Mouse (Mus musculus) forebrain, embryonic 12.5 days (tissue): ENCODE measurements around the gene Zfyve1. TPM values are rescaled to one million over a fixed set of nuclear protein-coding genes. Genes with fewer than 3 reads are reported as not detected.
A peak's percentile ranks its signal among the peaks of the same experiment; 100 is the strongest.
"Not testable (repeated sequence)": the region's sequence is repeated elsewhere in the genome, so short reads cannot be mapped to it uniquely, and the experiment has no call there.

Experiments
- ATAC-seq: fragments of 200-750 bp; cut with Nextera tagmentation; 2 replicates; pipeline ENCODE4 v1.8.0; 2017; ENCODE audit warnings: moderate TSS enrichment; ENCODE audit not compliant: low FRiP score
- H3K27ac ChIP-seq: fragments of 300-500 bp; sonication (generic); 2 replicates; pipeline ENCODE4 v1.5.1; 2016; ENCODE audit warnings: mild to moderate bottlenecking
- H3K27me3 ChIP-seq: fragments of 300-500 bp; sonication (generic); 2 replicates; pipeline ENCODE4 v1.6.1; 2016; ENCODE audit warnings: mild to moderate bottlenecking
- H3K36me3 ChIP-seq: fragments of 300-500 bp; sonication (generic); replicated peaks from 2 replicates; pipeline ENCODE4 v1.6.1; 2016; ENCODE audit warnings: mild to moderate bottlenecking
- H3K4me1 ChIP-seq: fragments of 300-500 bp; sonication (generic); 2 replicates; pipeline ENCODE4 v1.6.1; 2016
- H3K4me2 ChIP-seq: fragments of 300-500 bp; sonication (generic); 2 replicates; pipeline ENCODE4 v1.6.1; 2016; ENCODE audit warnings: mild to moderate bottlenecking, moderate library complexity
- H3K4me3 ChIP-seq: fragments of 300-500 bp; sonication (generic); replicated peaks from 2 replicates; pipeline ENCODE4 v1.5.1; 2016; ENCODE audit warnings: mild to moderate bottlenecking
- H3K9ac ChIP-seq: fragments of 300-500 bp; sonication (generic); 2 replicates; pipeline ENCODE4 v1.6.1; 2016; ENCODE audit warnings: mild to moderate bottlenecking
- H3K9me3 ChIP-seq: fragments of 300-500 bp; sonication (generic); 2 replicates; pipeline ENCODE4 v1.6.1; 2016
- WGBS: fragments of 180-500 bp; shearing (Covaris S2); methylation state at CpG from one replicate; pipeline ENCODE4 v1.1.7; 2016; 5-methylcytosine and 5-hydroxymethylcytosine counted together
- polyA plus RNA-seq: library from polyadenylated mRNA; unstranded; fragments of >200 nt; fragmentation: Nextera tagmentation; extraction: Ambion mirVana; gene quantifications from 2 replicates; pipeline ENCODE4 v1.2.1, GENCODE M21; 2016

Gene Zfyve1
- 34.6 and 35.0 TPM in 2 replicates for polyA plus RNA-seq

DNA sequence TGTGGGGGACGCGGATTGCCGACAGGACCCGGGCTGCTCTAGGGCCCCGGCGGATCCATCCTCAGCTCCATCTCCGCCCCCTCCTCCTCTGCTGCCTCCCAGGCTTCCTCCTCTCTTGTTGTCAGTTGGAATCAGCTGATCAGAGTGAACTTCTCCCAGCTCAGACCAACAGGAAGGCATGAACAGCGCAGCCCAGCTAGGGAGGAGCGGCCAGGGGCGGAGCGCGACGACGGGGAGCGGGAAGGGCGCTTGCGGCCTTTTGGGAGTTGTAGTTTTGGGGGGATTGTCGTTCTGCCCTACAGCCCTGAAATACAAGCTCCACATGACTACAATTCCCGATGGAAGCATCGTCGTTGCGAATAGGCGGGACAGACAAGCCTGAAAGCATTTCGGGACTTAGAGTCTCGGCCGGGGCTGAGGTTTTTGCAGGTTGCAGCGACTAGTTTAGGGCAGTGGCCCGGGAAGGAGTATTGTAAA, at the start of gene Zfyve1:
Gene Zfyve1, minus strand, starts transcription at position 198 of the 477 bp plus-strand sequence.
- peak within 1 kb of the TSS; percentile 96 for H3K9ac ChIP-seq
- H3K4me2 ChIP-seq: peak within 1 kb of the TSS; percentile 67
- peak; percentile 99 for ATAC-seq
- peak within 1 kb of the TSS; percentile 95 for H3K4me3 ChIP-seq
- peak within 1 kb of the TSS; percentile 96 for H3K27ac ChIP-seq
- under 1% methylated on average over 28 of the region's 28 CpGs for WGBS
- peaks cover 25% of the 10 kb centered on the region for H3K4me1 ChIP-seq
- no peaks in the 10 kb centered on the region for H3K27me3 ChIP-seq
- no peaks in the 10 kb centered on the region for H3K9me3 ChIP-seq
- peaks cover 22% of the 10 kb centered on the region for H3K36me3 ChIP-seq

DNA sequence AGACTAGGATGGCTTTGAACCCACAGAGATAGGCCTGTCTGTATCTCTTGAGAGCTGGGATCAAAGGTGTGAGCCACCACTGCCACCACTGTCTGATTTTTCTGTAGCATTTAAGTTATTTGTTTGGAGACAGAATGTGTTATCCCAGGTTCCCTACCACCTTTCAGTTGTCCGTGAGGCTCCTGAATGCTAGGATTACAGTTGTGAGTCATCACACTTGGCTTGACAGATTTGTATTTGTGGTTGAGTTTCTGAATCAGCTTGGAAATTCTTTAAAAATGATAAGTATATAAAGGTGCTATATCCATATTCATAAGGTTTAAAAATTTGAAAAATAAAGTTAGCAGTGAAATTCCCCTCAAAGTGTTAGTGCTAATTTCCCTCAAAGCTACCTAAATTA, 46.1 kb upstream of the Zfyve1 start:
- Histone ChIP-seq H3K4me1 (no peaks in the 10 kb centered on the region), H3K27me3 (no peaks in the 10 kb centered on the region), H3K4me2 (no peak overlapping the region), H3K9ac (no peak overlapping the region), H3K4me3 (no peak overlapping the region), H3K9me3 (no peaks in the 10 kb centered on the region), H3K36me3 (peaks cover 54% of the 10 kb centered on the region), H3K27ac (no peak overlapping the region)
- WGBS: 97% methylated on average over 1 of the region's 1 CpGs
- ATAC-seq: no peak

DNA sequence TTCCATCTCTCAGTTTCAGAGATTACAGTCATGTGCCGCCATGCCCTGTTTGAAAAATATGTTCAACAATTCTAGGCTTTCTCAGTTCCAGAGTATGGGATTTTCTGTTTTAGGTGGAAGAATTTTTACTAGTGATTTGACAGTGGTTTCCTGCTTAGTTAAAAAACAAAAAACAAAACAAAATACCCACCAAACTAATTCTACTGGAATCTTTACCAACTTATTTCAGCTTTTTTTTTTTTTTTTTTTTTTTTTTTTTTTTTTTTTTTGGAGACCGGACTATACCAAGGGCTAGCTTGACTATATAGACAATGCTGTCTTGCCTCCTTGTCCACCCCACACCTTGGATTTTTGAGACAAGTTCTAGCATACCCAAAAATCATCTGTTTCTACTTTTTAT, 44.2 kb upstream of the Zfyve1 start:
- Histone ChIP-seq H3K27me3 (no peaks in the 10 kb centered on the region), H3K4me2 (no peak overlapping the region), H3K9ac (no peak overlapping the region), H3K36me3 (peaks cover 57% of the 10 kb centered on the region), H3K27ac (no peak overlapping the region), H3K9me3 (no peaks in the 10 kb centered on the region), H3K4me3 (no peak overlapping the region), H3K4me1 (no peaks in the 10 kb centered on the region)
- no peak for ATAC-seq
- WGBS: 97% methylated on average over 2 of the region's 2 CpGs

DNA sequence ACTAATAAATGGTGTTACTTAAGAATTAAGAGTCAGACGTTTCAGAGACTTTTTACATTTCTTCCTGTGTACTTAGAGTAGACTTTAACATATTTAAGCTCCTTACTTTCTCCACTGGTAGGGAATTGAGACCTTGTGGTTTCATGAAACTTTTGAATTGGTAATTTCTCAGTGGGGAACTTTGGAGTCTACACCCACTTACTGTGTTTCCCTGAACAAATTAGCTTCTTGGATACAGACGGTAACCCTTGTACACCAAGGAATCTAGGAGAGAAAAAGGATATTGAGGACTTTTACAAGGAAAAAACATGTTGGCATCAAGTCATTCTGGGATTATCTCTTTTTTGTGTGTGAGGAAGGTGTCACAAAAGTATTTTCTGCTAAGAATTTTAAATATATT, 36.8 kb upstream of the Zfyve1 start:
- no peak for ATAC-seq
- Histone ChIP-seq H3K27me3 (no peaks in the 10 kb centered on the region), H3K4me3 (peak overlapping the region; percentile 96), H3K36me3 (peaks cover 23% of the 10 kb centered on the region), H3K9ac (no peak overlapping the region), H3K4me2 (peak overlapping the region; percentile 58), H3K4me1 (peaks cover 7% of the 10 kb centered on the region), H3K9me3 (no peaks in the 10 kb centered on the region), H3K27ac (no peak overlapping the region)
- 49% methylated on average over 2 of the region's 2 CpGs for WGBS

DNA sequence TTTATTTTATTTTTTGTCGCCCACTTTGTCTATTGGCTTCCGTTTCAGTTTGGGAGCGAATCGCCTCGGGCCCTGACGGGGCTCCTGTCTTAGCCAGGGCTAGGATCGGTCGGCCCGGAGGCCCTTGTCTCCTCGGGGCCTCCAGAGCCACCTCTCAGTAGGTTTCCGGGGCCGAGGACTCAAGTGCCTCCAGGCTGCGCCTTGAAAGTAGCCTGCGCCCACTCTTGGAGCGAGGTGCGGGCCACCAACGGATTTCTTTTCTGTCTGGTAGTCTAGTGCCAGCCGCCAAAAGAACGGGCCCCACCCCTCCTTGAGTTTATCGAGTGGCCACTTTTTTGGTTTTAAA, 35.6 kb upstream of the Zfyve1 start:
- Histone ChIP-seq H3K9ac (peak overlapping the region; percentile 99), H3K9me3 (no peaks in the 10 kb centered on the region), H3K36me3 (peaks cover 17% of the 10 kb centered on the region), H3K4me1 (peaks cover 7% of the 10 kb centered on the region), H3K4me3 (peak overlapping the region; percentile 96), H3K27ac (peak overlapping the region; percentile 98), H3K4me2 (peak overlapping the region; percentile 58), H3K27me3 (no peaks in the 10 kb centered on the region)
- 0% methylated on average over 20 of the region's 20 CpGs for WGBS
- peak; percentile 65 for ATAC-seq

DNA sequence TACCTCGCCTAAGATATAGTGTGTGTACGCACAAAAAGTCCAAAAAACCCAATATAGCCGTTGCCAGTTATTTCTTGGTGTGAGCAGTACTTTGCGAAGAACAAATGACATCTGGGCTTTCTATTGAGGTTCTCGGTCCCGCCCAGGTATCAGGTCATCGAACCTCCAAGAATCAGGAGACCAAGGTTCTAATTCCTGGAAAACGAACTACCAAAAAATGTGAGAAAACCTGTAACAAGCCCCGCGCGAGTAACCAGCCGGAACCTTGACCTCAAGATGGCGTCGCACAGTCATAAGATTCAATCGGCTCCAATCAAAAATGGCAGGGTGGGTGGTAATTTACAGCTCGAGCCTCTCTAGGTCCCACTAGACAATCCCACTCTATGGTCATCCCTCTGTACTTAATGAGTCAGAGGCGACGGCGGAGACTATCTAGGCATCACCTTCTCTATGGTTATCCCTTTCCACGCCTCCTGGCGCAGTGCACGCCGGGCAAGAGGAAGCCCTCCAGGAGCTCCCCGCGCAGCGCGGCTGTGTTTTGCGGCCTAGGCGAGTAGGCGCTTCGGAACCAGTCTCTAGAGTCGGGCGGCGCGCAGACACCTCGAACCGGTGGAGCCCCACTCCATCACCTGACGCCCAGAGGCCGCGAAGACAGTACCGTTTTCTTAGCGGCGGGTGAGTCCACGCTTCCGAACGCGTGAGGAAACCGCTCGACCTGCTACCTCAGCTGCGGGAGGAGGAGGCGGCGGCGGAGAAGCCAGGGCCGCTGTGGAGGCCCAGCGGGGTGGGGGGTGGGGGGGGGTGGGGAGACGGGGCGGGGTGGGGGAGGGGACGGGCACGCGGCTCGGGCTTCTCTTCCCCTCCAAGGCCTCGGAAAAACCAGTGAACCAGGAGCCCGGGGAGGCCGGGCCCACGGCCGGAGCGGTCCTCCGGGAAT, 35.0 kb upstream of the Zfyve1 start:
- H3K27me3 ChIP-seq: no peaks in the 10 kb centered on the region
- peaks cover 7% of the 10 kb centered on the region for H3K4me1 ChIP-seq
- H3K4me2 ChIP-seq: peak overlapping the region; percentile 58
- peak overlapping the region; percentile 96 for H3K4me3 ChIP-seq
- WGBS: under 1% methylated on average over 59 of the region's 68 CpGs
- ATAC-seq: peak; percentile 100
- H3K9me3 ChIP-seq: no peaks in the 10 kb centered on the region
- H3K27ac ChIP-seq: peak overlapping the region; percentile 98
- H3K9ac ChIP-seq: peak overlapping the region; percentile 99
- H3K36me3 ChIP-seq: peaks cover 11% of the 10 kb centered on the region

DNA sequence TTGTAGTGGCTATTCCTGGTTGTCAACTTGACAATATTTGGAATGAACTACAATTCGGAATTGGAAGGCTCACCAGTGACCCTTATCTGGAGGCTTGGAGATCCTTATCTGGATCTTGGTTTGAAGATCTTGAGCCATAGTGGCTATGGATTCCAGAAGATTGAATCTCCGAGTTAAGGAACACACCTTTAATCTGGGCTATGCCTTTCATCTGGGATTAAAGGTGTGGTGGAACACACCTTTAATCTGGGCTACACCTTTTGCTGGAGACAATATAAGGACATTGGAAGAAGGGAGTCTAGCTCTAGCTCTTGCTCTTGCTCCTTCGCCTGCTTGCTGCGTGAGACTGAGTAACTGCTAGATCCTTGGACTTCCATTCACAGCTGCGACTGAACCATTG, 33.9 kb upstream of the Zfyve1 start, which contains the start of gene Rbm25:
Gene Rbm25, plus strand, starts transcription at position 301 of the 400 bp plus-strand sequence.
- H3K4me3 ChIP-seq: peak within 1 kb of the TSS; percentile 96
- no CpG with 5 or more reads among the region's 5 CpGs for WGBS
- ATAC-seq, H3K9me3 ChIP-seq, H3K36me3 ChIP-seq, H3K27me3 ChIP-seq, H3K4me1 ChIP-seq: not testable (repeated sequence)
- peak within 1 kb of the TSS; percentile 98 for H3K27ac ChIP-seq
- peak within 1 kb of the TSS; percentile 99 for H3K9ac ChIP-seq
- H3K4me2 ChIP-seq: peak within 1 kb of the TSS; percentile 58

DNA sequence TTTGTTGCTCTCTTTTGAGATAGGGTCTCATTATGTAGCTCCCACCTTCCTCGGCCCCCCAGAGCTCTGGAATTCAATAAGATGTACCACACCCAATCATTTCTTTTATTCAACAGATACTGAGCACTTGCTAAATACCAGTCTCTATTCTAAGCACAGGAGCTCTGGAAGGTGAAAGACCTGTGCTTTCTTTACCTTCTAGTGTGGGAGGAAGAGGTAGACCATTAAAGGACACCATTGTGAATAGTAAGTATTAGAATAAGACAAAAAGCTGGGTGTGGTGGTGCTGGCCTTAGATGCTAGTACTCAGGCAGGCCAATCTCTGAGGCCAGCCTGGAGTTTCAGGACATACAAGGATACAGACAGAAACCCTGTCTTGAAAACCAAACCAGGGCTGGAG, 27.3 kb upstream of the Zfyve1 start:
- H3K9me3 ChIP-seq: no peaks in the 10 kb centered on the region
- H3K4me1 ChIP-seq: no peaks in the 10 kb centered on the region
- H3K27me3 ChIP-seq: no peaks in the 10 kb centered on the region
- no peak for ATAC-seq
- no peak overlapping the region for H3K4me3 ChIP-seq
- no peak overlapping the region for H3K9ac ChIP-seq
- no peak overlapping the region for H3K27ac ChIP-seq
- no peak overlapping the region for H3K4me2 ChIP-seq
- H3K36me3 ChIP-seq: no peaks in the 10 kb centered on the region
- 72% methylated on average over 1 of the region's 1 CpGs for WGBS

DNA sequence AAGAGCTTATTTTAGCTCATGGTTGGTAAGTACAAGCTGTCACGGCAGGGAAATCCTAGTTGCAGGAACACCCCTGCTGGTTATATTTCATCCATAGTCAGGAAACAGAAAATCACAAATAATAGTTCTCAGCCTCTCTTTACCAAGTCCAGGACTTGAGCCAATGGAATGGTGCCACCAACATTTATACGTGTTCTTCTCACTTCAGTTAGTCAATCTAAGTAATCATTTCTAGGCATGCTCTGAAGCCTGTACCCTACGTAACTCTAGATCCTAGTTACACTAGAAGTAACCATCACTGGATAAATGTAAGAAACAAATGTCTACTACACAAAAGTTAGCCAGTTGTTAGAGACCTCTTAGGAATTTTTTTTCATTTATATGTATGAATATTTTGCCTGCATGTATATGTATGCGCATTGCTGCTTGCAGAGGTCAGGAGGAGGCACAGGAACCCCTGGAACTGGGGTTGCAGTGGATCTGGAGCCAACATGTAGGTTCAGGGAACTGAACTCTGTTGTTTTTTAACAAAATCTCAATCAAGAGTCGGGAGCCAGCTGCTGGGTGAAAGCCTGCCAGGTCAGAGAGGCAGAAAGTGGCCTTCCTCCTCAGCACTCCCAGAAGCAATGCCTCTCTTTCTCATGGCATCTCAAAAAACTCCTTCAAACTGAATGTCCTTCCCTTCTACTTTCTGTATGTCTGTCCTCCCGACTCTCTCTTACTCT, 25.2 kb upstream of the Zfyve1 start:
- Histone ChIP-seq H3K4me3 (no peak overlapping the region), H3K27me3 (no peaks in the 10 kb centered on the region), H3K9me3 (no peaks in the 10 kb centered on the region), H3K4me1 (no peaks in the 10 kb centered on the region), H3K36me3 (no peaks in the 10 kb centered on the region), H3K4me2 (no peak overlapping the region), H3K27ac (no peak overlapping the region), H3K9ac (no peak overlapping the region)
- ATAC-seq: no peak
- WGBS: 87% methylated on average over 6 of the region's 6 CpGs

DNA sequence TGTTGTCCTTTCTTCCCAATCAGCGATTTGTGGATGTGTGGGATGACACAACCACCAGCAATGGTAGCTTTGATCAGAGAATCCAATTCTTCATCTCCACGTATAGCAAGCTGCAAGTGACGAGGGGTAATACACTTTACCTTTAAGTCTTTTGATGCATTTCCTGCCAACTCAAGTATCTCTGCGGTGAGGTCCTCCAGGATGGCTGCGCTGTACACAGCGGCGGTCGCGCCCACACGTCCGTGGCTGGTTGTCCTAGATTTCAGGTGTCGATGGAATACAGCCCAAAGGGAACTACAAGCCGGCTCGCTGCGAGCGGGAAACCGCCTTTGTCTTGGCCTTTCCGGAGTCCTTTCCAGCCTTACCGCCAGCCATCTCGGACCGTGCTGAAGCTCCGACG, 23.7 kb upstream of the Zfyve1 start:
- H3K36me3 ChIP-seq, H3K4me1 ChIP-seq, ATAC-seq, H3K27me3 ChIP-seq, H3K9ac ChIP-seq, H3K4me2 ChIP-seq, H3K9me3 ChIP-seq, H3K4me3 ChIP-seq, H3K27ac ChIP-seq: not testable (repeated sequence)
- WGBS: 60% methylated on average over 23 of the region's 23 CpGs

DNA sequence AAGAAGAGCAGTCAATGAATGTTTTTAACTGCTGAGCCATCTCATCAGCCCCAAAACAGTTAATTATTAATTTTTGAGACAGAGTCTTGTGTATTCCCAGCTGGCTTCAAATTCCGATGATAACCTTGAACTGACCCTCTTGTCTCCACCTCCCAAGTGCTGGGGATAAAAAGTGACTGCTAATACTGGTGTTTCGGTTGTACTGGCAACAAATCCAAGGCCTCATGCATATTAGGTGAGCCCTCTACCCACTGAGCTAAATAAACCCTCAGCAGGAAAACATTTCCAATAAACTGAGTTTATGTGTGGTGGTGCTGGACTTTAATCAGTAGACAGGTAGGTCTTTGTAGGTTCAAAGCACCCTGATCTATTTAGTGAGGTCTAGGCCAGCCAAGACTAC, 22.0 kb upstream of the Zfyve1 start:
- H3K4me1 ChIP-seq: no peaks in the 10 kb centered on the region
- H3K4me2 ChIP-seq: no peak overlapping the region
- no peak overlapping the region for H3K9ac ChIP-seq
- 81% methylated on average over 2 of the region's 2 CpGs for WGBS
- ATAC-seq: no peak
- H3K4me3 ChIP-seq: no peak overlapping the region
- H3K36me3 ChIP-seq: no peaks in the 10 kb centered on the region
- H3K27me3 ChIP-seq: no peaks in the 10 kb centered on the region
- H3K27ac ChIP-seq: no peak overlapping the region
- H3K9me3 ChIP-seq: no peaks in the 10 kb centered on the region

DNA sequence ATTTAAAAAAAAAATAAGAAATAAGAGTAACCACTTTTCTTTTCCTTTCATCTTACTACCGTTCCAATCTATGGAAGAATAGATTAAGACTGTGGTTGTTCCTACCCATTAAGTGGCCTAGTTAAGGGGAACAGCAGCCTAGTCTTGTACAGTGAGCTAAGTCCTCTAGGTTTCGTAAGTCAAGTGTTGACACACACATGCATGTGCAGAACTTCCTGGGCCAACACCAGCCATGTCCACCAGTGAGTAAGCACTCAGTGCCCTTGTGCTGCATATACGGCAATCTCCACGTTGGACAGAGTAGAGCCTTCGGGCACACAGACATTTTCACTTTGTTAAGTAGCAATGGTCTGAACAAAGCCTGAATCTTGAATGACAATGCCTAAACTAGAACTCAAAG, 20.2 kb upstream of the Zfyve1 start:
- H3K4me2 ChIP-seq: no peak overlapping the region
- H3K4me1 ChIP-seq: no peaks in the 10 kb centered on the region
- no peak overlapping the region for H3K9ac ChIP-seq
- H3K36me3 ChIP-seq: no peaks in the 10 kb centered on the region
- no peaks in the 10 kb centered on the region for H3K27me3 ChIP-seq
- H3K9me3 ChIP-seq: no peaks in the 10 kb centered on the region
- 93% methylated on average over 5 of the region's 5 CpGs for WGBS
- no peak overlapping the region for H3K4me3 ChIP-seq
- no peak for ATAC-seq
- H3K27ac ChIP-seq: no peak overlapping the region
